Mouse (Mus musculus): ENCODE measurements at regions not wholly inside any gene's neighbourhood (a gene's known extent, or its start where the extent isn't known, plus 50 kb on each side); places are given as distances from the start of the nearest gene placed in this dataset.

- TF ChIP-seq CTCF (IDR thresholded peaks at IDR 0.05; ENCODE audit: extremely low read depth, insufficient read length, insufficient replicate concordance, low read depth, low read length) (no peak), POLR2A (IDR thresholded peaks at IDR 0.05; ENCODE audit: low read depth, low read length) (no peak)
These were observed 79.2 kb upstream of the Jarid2 start for GRCm38 (mm10) chr13:44650052-44650451.

All from small intestine, adult 2 months (tissue).